Mouse (Mus musculus) forebrain, postnatal 0 days (tissue): ENCODE measurements around the gene Polr2c. TPM values are rescaled to one million over a fixed set of nuclear protein-coding genes. Genes with fewer than 3 reads are reported as not detected.

Experiments used
- ATAC-seq: fragments of 200-750 bp; cut with Nextera tagmentation; 2 replicates; pipeline ENCODE4 v1.8.0; 2017; ENCODE audit warnings: mild to moderate bottlenecking, moderate library complexity
- DNase-seq: peaks from one replicate; pipeline ENCODE4 v3.0.0-alpha.2; 2015
- H3K27ac ChIP-seq: fragments of 300-500 bp; sonication (generic); 2 replicates; pipeline ENCODE4 v1.5.1; 2014; ENCODE audit warnings: low read depth, mild to moderate bottlenecking, antibody characterized with exemption, low read length, moderate library complexity, mixed read lengths
- H3K27me3 ChIP-seq: fragments of 300-500 bp; sonication (generic); 2 replicates; pipeline ENCODE4 v1.6.1; 2014; ENCODE audit warnings: mild to moderate bottlenecking, low read length, mixed read lengths; ENCODE audit not compliant: insufficient read depth
- H3K36me3 ChIP-seq: fragments of 300-500 bp; sonication (generic); 2 replicates; pipeline ENCODE4 v1.6.1; 2014; ENCODE audit warnings: mild to moderate bottlenecking, moderate library complexity; ENCODE audit not compliant: insufficient read depth
- H3K4me1 ChIP-seq: fragments of 300-500 bp; sonication (generic); 2 replicates; pipeline ENCODE4 v1.6.1; 2014; ENCODE audit warnings: antibody characterized with exemption; ENCODE audit not compliant: insufficient read depth
- H3K4me2 ChIP-seq: fragments of 300-500 bp; sonication (generic); 2 replicates; pipeline ENCODE4 v1.6.1; 2014; ENCODE audit warnings: low read depth, mild to moderate bottlenecking, moderate library complexity
- H3K4me3 ChIP-seq: fragments of 300-500 bp; sonication (generic); 2 replicates; pipeline ENCODE4 v1.5.1; 2014; ENCODE audit warnings: low read depth, low read length, mixed read lengths
- H3K9ac ChIP-seq: fragments of 300-500 bp; sonication (generic); 2 replicates; pipeline ENCODE4 v1.6.1; 2014; ENCODE audit warnings: mild to moderate bottlenecking
- H3K9me3 ChIP-seq: fragments of 300-500 bp; sonication (generic); 2 replicates; pipeline ENCODE4 v1.6.1; 2016; ENCODE audit warnings: low read length
- CTCF ChIP-seq: sonication (generic); IDR thresholded peaks from 2 replicates; pipeline ENCODE4 v1.5.1; 2016; ENCODE audit warnings: antibody characterized with exemption, control low read depth, low read depth
- WGBS: fragments of 180-500 bp; shearing (Covaris S2); extraction: QIAGEN DNeasy Blood & Tissue Kit; methylation state at CpG from one replicate; pipeline ENCODE4 v1.1.7; 2014; 5-methylcytosine and 5-hydroxymethylcytosine counted together
- polyA plus RNA-seq: library from polyadenylated mRNA; unstranded; fragments of >200 nt; fragmentation: Nextera tagmentation; extraction: Ambion mirVana; gene quantifications from 2 replicates; pipeline ENCODE4 v1.2.1, GENCODE M21; 2015
- total RNA-seq: library from RNA; depleted of rRNA; stranded (reverse); fragments of >200 nt; gene quantifications from 2 replicates; pipeline ENCODE4 v1.2.3, GENCODE M21; 2014

The Polr2c gene
- total and polyA plus RNA-seq, 2 experiments from 2014 or later: 59.5 to 101 TPM

DNA sequence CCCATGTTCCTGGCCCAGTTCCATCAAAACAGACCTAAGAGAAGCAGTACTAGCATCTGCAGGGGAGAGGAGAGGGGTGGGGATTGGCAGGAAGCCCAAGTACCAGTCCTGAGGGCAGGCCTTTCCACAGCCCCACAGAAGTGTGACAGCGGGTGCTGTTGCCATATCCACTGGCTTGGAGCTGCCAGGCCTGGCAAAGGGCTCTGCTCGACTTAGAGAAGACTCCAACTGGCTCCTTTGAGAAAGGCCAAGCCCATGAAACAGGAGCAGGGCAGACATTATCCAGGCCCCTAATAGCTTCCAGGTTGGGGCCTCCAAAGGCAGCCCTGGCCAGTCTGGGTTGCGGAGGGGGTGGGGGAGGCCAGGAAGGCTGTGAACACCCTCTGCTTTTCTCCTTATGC is 57.5 kb downstream of the Polr2c start:
- Histone ChIP-seq H3K9ac (no peak overlapping the region), H3K4me3 (no peak overlapping the region), H3K4me2 (no peak overlapping the region), H3K9me3 (no peaks in the 10 kb centered on the region), H3K36me3 (no peaks in the 10 kb centered on the region), H3K4me1 (peaks cover 7% of the 10 kb centered on the region; the same call in 1 of the 2 replicates), H3K27ac (no peak overlapping the region), H3K27me3 (peaks cover 15% of the 10 kb centered on the region; the same call in 1 of the 2 replicates)
- ATAC-seq (0 out of 2 replicates have a peak, but pooled peaks have one; percentile 8), DNase-seq (peak; percentile 25)
- no peak for TF ChIP-seq CTCF
- WGBS: 46% methylated on average over 3 of the region's 3 CpGs

DNA sequence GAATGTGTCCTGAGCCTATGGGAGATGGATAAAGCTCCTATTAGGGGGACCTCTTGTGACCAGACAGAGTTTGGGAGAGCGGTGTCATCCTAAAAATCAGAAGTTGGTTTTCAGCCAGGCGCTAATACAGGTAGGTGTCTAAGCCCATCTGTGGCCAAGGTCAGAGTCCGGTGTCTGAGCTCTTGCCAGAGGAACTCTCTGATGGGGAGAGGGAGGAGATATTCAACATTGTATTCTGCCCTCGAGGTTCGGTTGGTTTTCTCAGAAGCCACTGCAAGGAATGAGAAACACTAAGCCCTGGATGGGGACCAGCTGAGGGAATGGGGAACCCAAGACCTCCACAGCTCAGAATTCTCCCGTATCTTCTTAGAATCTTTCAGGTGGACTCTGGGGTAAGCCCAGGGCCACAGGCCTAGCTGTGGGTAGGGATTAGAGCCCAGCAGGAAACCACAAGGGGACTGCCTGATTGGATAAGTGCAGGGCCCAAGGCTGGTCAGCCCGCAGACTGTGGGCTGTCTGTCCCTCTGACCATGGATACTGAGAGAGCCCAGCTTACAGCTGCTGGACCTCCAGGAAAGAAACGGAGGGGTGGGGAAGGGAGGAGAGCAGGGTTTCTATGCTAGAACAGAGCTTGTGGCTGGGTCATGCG is 59.2 kb downstream of the Polr2c start:
- Histone ChIP-seq H3K4me3 (no peak overlapping the region), H3K36me3 (no peaks in the 10 kb centered on the region), H3K27me3 (peaks cover 15% of the 10 kb centered on the region; the same call in 1 of the 2 replicates), H3K4me1 (peaks cover 7% of the 10 kb centered on the region; the same call in 1 of the 2 replicates), H3K9me3 (no peaks in the 10 kb centered on the region), H3K27ac (no peak overlapping the region), H3K9ac (no peak overlapping the region), H3K4me2 (peak overlapping the region; percentile 80; the same call in 1 of the 2 replicates)
- no peak for TF ChIP-seq CTCF
- DNase-seq: no peak
- ATAC-seq: no peak
- 46% methylated on average over 9 of the region's 9 CpGs for WGBS

DNA sequence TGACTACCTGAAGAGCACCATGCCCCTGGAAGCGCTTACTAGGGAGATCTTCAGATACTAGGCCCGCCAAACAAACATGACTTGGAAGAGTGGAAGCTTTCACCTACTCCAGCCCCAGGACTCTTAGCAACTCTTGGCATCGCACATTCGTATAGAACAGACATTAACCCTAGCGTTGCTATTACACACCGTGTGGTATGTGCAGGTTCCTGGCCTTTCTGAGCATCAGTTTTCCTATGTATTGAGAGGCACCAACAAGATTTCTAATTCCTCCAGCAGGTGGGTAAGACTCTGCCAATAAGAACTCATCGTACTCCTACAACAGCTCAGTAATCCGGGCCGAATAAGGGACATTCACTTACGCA is 59.7 kb downstream of the Polr2c start:
- DNase-seq (no peak), ATAC-seq (no peak)
- no peaks in the 10 kb centered on the region for H3K9me3 ChIP-seq
- H3K4me1 ChIP-seq: peaks cover 7% of the 10 kb centered on the region; the same call in 1 of the 2 replicates
- H3K4me2 ChIP-seq: peak overlapping the region; percentile 80
- no peak overlapping the region for H3K27ac ChIP-seq
- 8% methylated on average over 10 of the region's 10 CpGs for WGBS
- H3K9ac ChIP-seq: peak overlapping the region; percentile 51; the same call in 1 of the 2 replicates
- peaks cover 15% of the 10 kb centered on the region; the same call in 1 of the 2 replicates for H3K27me3 ChIP-seq
- H3K4me3 ChIP-seq: peak overlapping the region; percentile 45
- no peaks in the 10 kb centered on the region for H3K36me3 ChIP-seq
- no peak for TF ChIP-seq CTCF

DNA sequence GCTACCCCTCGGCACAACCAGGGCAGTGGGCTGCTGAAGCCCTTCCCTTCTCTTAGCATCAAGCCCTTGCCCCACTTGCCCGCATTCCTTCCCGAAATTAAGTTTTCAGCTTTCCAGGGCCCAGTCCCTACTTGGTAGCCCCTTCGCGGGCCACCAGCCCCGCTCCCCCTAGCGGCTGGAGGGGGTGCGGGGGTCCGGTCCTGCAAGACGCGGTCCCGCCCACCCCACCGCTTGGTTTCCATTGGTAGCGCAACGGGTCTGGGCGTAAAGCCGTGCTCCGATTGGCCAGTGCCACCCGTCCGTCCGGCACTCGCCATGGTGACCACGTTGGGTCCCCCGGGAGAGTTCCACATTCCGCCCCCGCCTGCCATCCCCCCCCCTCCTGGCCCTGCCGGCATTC is 60.1 kb downstream of the Polr2c start:
- WGBS: under 1% methylated on average over 25 of the region's 27 CpGs
- Histone ChIP-seq H3K9ac (peak overlapping the region; percentile 51), H3K36me3 (no peaks in the 10 kb centered on the region), H3K27me3 (peaks cover 15% of the 10 kb centered on the region; the same call in 1 of the 2 replicates), H3K27ac (no peak overlapping the region; the same call in 1 of the 2 replicates), H3K9me3 (no peaks in the 10 kb centered on the region), H3K4me1 (peaks cover 7% of the 10 kb centered on the region; the same call in 1 of the 2 replicates), H3K4me3 (peak overlapping the region; percentile 45), H3K4me2 (peak overlapping the region; percentile 80)
- DNase-seq (peak; percentile 89), ATAC-seq (peak; percentile 93)
- TF ChIP-seq CTCF: peak; percentile 69

DNA sequence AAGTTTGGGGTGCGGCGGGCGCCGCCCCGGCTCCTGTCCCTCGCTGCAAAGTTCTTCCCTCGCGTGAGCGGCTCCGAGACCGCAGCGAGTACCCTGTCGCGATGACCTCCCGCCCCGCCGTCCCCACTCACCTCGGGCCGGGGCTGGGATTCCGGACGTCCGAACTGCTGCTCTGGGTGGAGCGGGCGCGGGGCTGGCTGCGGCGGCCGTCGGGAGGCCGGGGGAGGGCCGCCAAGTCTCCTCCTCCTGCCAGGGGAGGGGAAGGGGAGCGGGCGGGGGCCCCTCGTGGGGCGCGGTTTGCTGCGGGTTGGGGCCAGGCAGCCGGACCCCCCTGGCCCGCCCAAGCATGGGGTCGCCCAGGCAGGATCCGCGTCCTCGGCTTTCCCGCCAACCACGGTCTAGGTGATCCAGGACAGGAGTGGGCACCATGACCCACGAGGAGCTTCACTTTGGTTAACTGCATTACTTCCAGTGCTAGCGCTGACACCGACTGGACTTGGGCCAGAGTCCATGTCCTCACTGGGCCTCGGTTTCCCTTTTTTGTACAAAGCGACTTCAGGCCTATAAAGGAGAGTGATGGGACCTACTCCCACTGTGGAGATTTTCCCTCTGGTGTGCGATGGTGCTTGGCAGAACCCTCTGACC is 60.7 kb downstream of the Polr2c start, which contains the start of gene Ccdc102a:
Gene Ccdc102a (minus strand): TSS at position 248 of the 645 bp plus-strand sequence.
- Histone ChIP-seq H3K4me1 (peaks cover 7% of the 10 kb centered on the region; the same call in 1 of the 2 replicates), H3K4me3 (peak within 1 kb of the TSS; percentile 45), H3K27ac (peak within 1 kb of the TSS; percentile 29; the same call in 1 of the 2 replicates), H3K9me3 (no peaks in the 10 kb centered on the region), H3K36me3 (no peaks in the 10 kb centered on the region), H3K9ac (peak within 1 kb of the TSS; percentile 51), H3K27me3 (peaks cover 15% of the 10 kb centered on the region; the same call in 1 of the 2 replicates), H3K4me2 (peak within 1 kb of the TSS; percentile 80)
- ATAC-seq (peak; percentile 12; the same call in 1 of the 2 replicates), DNase-seq (no peak)
- TF ChIP-seq CTCF: no peak
- 3% methylated on average over 35 of the region's 51 CpGs for WGBS

DNA sequence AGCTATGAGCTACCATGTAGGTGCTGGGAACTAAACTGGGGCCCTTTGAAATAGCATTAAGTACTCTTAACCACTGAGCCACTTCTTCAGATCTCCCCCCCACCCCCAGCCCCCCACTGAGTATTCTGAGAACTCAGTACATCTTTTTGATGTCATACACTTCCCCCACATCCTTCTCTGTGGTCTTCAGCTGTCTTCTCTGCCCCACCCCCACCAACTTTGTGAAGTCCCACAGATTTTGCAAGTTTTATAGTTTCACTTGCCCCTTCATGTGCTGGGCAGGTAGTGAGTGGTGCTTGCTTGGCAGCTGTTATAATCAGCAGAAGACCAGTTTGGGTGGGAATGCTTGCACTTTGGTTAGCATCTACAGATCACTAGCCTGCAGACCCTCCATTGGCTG is 62.0 kb downstream of the Polr2c start:
- Histone ChIP-seq H3K27me3 (peaks cover 8% of the 10 kb centered on the region; the same call in 1 of the 2 replicates), H3K27ac (no peak overlapping the region), H3K4me3 (no peak overlapping the region), H3K9me3 (no peaks in the 10 kb centered on the region), H3K4me1 (peaks cover 7% of the 10 kb centered on the region; the same call in 1 of the 2 replicates), H3K4me2 (no peak overlapping the region), H3K9ac (no peak overlapping the region), H3K36me3 (no peaks in the 10 kb centered on the region)
- ATAC-seq: no peak
- no peak for DNase-seq
- TF ChIP-seq CTCF: no peak

DNA sequence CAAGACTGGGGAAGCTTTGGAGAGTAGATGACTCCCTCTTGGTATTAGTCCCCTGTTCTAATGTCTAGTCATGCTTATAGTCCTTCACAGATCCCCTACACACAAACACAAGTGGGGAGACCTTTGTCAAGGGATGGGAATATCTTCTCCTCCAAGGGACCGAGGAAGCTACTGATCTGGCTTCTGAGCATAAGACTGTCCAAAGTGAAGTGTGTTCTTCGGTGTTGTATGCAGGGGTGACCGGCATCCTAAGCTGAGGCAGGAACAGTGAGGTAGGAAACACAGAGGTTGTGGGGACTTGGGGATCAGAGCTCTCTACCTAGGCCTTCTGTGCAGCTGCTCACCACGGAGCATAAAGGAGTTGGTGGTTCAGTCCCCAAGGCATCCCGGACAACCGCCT is 64.9 kb downstream of the Polr2c start:
- H3K27me3 ChIP-seq: peaks cover 8% of the 10 kb centered on the region; the same call in 1 of the 2 replicates
- H3K27ac ChIP-seq: no peak overlapping the region
- ATAC-seq: no peak
- H3K4me2 ChIP-seq: no peak overlapping the region
- H3K9ac ChIP-seq: no peak overlapping the region
- DNase-seq: no peak
- no peaks in the 10 kb centered on the region for H3K9me3 ChIP-seq
- peaks cover 3% of the 10 kb centered on the region; the same call in 1 of the 2 replicates for H3K4me1 ChIP-seq
- H3K4me3 ChIP-seq: no peak overlapping the region
- WGBS: 75% methylated on average over 6 of the region's 6 CpGs
- H3K36me3 ChIP-seq: no peaks in the 10 kb centered on the region
- TF ChIP-seq CTCF: no peak
